Mouse (Mus musculus) kidney, embryonic 16.5 days (tissue): ENCODE results near the gene Krt8. TPM values are rescaled to one million over a fixed set of nuclear protein-coding genes. Genes with fewer than 3 reads are reported as not detected.

Source experiments
- ATAC-seq: fragments of 200-750 bp; cut with Nextera tagmentation; 2 replicates; pipeline ENCODE4 v1.8.0; 2017; ENCODE audit warnings: moderate TSS enrichment; ENCODE audit not compliant: low FRiP score, low TSS enrichment
- H3K27ac ChIP-seq: fragments of 300-500 bp; sonication (generic); 2 replicates; pipeline ENCODE4 v1.5.1; 2014; ENCODE audit warnings: low read length
- H3K27me3 ChIP-seq: fragments of 300-500 bp; sonication (generic); 2 replicates; pipeline ENCODE4 v1.6.1; 2014; ENCODE audit warnings: low read length, control low read depth, mixed read lengths; ENCODE audit not compliant: insufficient read depth
- H3K36me3 ChIP-seq: fragments of 300-500 bp; sonication (generic); 2 replicates; pipeline ENCODE4 v1.6.1; 2014; ENCODE audit warnings: low read length, control low read depth, mixed read lengths; ENCODE audit not compliant: insufficient read depth
- H3K4me1 ChIP-seq: fragments of 300-500 bp; sonication (generic); 2 replicates; pipeline ENCODE4 v1.6.1; 2014; ENCODE audit warnings: low read length, control low read depth, mixed read lengths; ENCODE audit not compliant: insufficient read depth
- H3K4me2 ChIP-seq: fragments of 300-500 bp; sonication (generic); replicated peaks from 2 replicates; pipeline ENCODE4 v1.6.1; 2014; ENCODE audit warnings: low read depth, low read length
- H3K4me3 ChIP-seq: fragments of 300-500 bp; sonication (generic); 2 replicates; pipeline ENCODE4 v1.5.1; 2014; ENCODE audit warnings: mild to moderate bottlenecking, low read length
- H3K9ac ChIP-seq: fragments of 300-500 bp; sonication (generic); replicated peaks from 2 replicates; pipeline ENCODE4 v1.6.1; 2014; ENCODE audit warnings: low read length
- H3K9me3 ChIP-seq: fragments of 300-500 bp; sonication (generic); 2 replicates; pipeline ENCODE4 v1.6.1; 2016; ENCODE audit warnings: low read length, control low read depth
- WGBS: fragments of 180-500 bp; shearing (Covaris S2); extraction: QIAGEN DNeasy Blood & Tissue Kit; methylation state at CpG from one replicate; pipeline ENCODE4 v1.1.7; 2014; 5-methylcytosine and 5-hydroxymethylcytosine counted together
- polyA plus RNA-seq: library from polyadenylated mRNA; unstranded; fragments of >200 nt; fragmentation: Nextera tagmentation; extraction: Ambion mirVana; gene quantifications from 2 replicates; pipeline ENCODE4 v1.2.1, GENCODE M21; 2015

Krt8 gene
- polyA plus RNA-seq, 1 experiment from 2014 or later, result 282 TPM

- ATAC-seq, result peak; percentile 94
- H3K9ac ChIP-seq, result peak overlapping the region; percentile 64
- H3K4me2 ChIP-seq, result peak overlapping the region; percentile 61
- H3K4me1 ChIP-seq, result peaks cover 12% of the 10 kb centered on the region; the same call in 1 of the 2 replicates
- H3K4me3 ChIP-seq, result peak overlapping the region; percentile 42
- no peaks in the 10 kb centered on the region; the same call in 1 of the 2 replicates for H3K27me3 ChIP-seq
- H3K27ac ChIP-seq, result peak overlapping the region; percentile 86
- WGBS, result 3% methylated on average over 15 of the region's 15 CpGs
- no peaks in the 10 kb centered on the region for H3K9me3 ChIP-seq
- H3K36me3 ChIP-seq, result no peaks in the 10 kb centered on the region
These were observed 20.2 kb downstream of the Krt8 start for GRCm38 (mm10) chr15:101983949-101984601.

GRCm38 (mm10) chr15:101983315-101983948 is 20.9 kb downstream of the Krt8 start:
- no peak for ATAC-seq
- Histone ChIP-seq H3K9me3 (no peaks in the 10 kb centered on the region), H3K27me3 (no peaks in the 10 kb centered on the region; the same call in 1 of the 2 replicates), H3K4me1 (peaks cover 9% of the 10 kb centered on the region; the same call in 1 of the 2 replicates), H3K4me2 (peak overlapping the region; percentile 61), H3K36me3 (no peaks in the 10 kb centered on the region), H3K27ac (peak overlapping the region; percentile 86), H3K4me3 (peak overlapping the region; percentile 42), H3K9ac (peak overlapping the region; percentile 64)
- 77% methylated on average over 13 of the region's 13 CpGs for WGBS

- Histone ChIP-seq H3K36me3 (no peaks in the 10 kb centered on the region), H3K27ac (peak overlapping the region; percentile 44; the same call in 1 of the 2 replicates), H3K9me3 (no peaks in the 10 kb centered on the region), H3K9ac (peak overlapping the region; percentile 18; the same call in 1 of the 2 replicates), H3K4me3 (no peak overlapping the region), H3K4me2 (no peak overlapping the region), H3K4me1 (peaks cover 35% of the 10 kb centered on the region), H3K27me3 (no peaks in the 10 kb centered on the region)
- no peak for ATAC-seq
- 43% methylated on average over 6 of the region's 6 CpGs for WGBS
These were observed 23.4 kb downstream of the Krt8 start for GRCm38 (mm10) chr15:101980849-101981248.

GRCm38 (mm10) chr15:101977043-101977726 is 27.1 kb downstream of the Krt8 start:
- Histone ChIP-seq H3K27me3 (no peaks in the 10 kb centered on the region), H3K36me3 (no peaks in the 10 kb centered on the region), H3K9ac (peak overlapping the region; percentile 70), H3K4me1 (peaks cover 32% of the 10 kb centered on the region), H3K27ac (peak overlapping the region; percentile 97), H3K4me3 (peak overlapping the region; percentile 21), H3K9me3 (no peaks in the 10 kb centered on the region), H3K4me2 (peak overlapping the region; percentile 57)
- peak; percentile 91 for ATAC-seq
- WGBS, result 2% methylated on average over 37 of the region's 39 CpGs

DNA sequence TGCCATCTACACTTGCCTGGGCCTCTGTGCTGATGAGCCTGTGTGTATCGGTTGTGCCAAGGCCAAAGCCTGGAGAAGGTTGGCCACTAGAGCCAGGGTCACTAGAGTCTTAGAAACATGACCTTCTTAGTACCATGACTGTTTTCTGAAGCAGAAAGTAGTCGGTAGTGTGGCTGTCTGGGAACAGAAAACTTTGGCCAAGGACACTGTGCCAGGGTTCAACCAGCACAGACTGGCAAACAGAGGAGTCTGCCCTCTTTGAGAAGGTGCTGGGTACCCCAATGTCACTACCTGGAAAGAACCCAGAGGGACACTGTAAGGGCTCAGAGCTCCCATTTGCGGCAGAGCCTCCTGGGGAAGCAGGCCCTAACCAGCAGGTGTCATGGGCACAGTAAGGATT is 27.6 kb downstream of the Krt8 start:
- Histone ChIP-seq H3K4me1 (peaks cover 32% of the 10 kb centered on the region), H3K4me3 (peak overlapping the region; percentile 21; the same call in 1 of the 2 replicates)

DNA sequence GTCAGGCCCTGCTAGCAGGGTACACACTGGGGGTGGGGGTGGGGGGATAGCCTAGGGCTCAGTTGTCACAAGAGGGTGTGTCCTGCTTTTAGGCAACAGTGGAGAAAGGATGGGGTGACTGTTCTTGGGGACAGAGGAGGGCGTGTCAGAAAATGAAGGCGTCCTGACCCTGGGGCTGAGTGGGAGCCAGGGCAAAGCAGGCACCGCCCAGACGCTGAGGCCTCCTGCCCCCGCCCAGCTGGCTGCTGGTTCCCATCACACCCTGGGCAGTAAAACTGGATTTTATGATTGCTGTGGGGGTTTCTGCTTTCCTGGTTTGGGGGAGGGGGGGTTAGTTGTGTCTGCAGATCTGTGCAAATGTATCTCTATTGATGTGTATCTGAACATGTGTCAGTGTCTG is 28.3 kb downstream of the Krt8 start:
- Histone ChIP-seq H3K9me3 (no peaks in the 10 kb centered on the region), H3K27me3 (no peaks in the 10 kb centered on the region), H3K4me1 (peaks cover 32% of the 10 kb centered on the region), H3K4me2 (no peak overlapping the region), H3K27ac (peak overlapping the region; percentile 97), H3K36me3 (no peaks in the 10 kb centered on the region), H3K4me3 (no peak overlapping the region), H3K9ac (no peak overlapping the region; the same call in 1 of the 2 replicates)
- ATAC-seq, result no peak
- 23% methylated on average over 5 of the region's 5 CpGs for WGBS

More for the DNA sequence above, 27.6 kb downstream of the Krt8 start:
- peak overlapping the region; percentile 97 for H3K27ac ChIP-seq
- peak overlapping the region; percentile 57 for H3K4me2 ChIP-seq
- H3K27me3 ChIP-seq, result no peaks in the 10 kb centered on the region
- 31% methylated on average over 3 of the region's 3 CpGs for WGBS
- H3K9me3 ChIP-seq, result no peaks in the 10 kb centered on the region
- no peak; the same call in 1 of the 2 replicates for ATAC-seq
- peak overlapping the region; percentile 70 for H3K9ac ChIP-seq
- H3K36me3 ChIP-seq, result no peaks in the 10 kb centered on the region

DNA sequence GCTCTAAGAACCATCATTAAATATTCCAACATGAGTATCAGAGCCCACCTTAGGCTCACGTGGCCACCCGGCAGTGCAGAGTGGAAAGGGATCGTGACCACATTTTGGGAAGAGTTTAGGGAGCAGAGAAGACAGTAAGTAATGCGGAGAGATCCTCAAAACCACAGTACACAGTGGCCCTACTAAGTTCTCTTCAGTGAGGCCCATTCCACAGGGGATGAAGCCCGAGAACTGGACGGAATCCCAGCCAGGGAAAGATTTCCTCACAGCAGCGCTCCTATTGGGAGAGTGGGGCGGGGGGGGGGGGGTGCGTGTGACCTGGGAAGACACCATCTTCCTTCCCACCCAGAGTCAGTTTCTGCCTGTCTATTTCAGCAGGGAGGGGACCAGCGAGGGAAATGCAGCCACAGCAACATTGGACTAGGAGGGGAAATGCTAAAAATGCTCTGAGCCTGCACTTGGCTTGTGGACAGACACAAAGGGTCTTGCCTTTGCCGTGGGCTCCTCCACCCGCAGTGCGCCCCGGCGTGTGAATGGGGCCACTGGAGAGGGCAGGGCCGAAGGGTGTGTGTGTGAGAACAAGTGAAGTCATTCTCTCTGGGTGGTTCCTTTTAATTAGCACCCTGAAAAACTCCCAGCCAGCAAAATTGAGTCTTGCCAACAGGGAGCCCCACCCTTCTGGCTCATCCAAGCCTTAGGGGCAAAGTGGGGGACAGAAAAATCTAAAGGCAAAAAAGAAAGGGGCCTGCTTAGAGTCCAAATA is 30.0 kb downstream of the Krt8 start:
- no peaks in the 10 kb centered on the region for H3K9me3 ChIP-seq
- no peak overlapping the region for H3K27ac ChIP-seq
- 0 out of 2 replicates have a peak overlapping the region, but pooled peaks have one; percentile 1 for H3K9ac ChIP-seq
- no peak overlapping the region for H3K4me3 ChIP-seq
- no peak for ATAC-seq
- no peaks in the 10 kb centered on the region for H3K36me3 ChIP-seq
- WGBS, result 53% methylated on average over 16 of the region's 16 CpGs
- H3K4me1 ChIP-seq, result peaks cover 37% of the 10 kb centered on the region
- no peaks in the 10 kb centered on the region for H3K27me3 ChIP-seq
- no peak overlapping the region for H3K4me2 ChIP-seq

GRCm38 (mm10) chr15:101973414-101974077 is 30.7 kb downstream of the Krt8 start:
- no peak overlapping the region for H3K4me2 ChIP-seq
- 11% methylated on average over 15 of the region's 15 CpGs for WGBS
- H3K9me3 ChIP-seq, result no peaks in the 10 kb centered on the region
- ATAC-seq, result no peak
- peaks cover 37% of the 10 kb centered on the region for H3K4me1 ChIP-seq
- no peaks in the 10 kb centered on the region for H3K27me3 ChIP-seq
- H3K36me3 ChIP-seq, result no peaks in the 10 kb centered on the region
- 0 out of 2 replicates have a peak overlapping the region, but pooled peaks have one; percentile 11 for H3K9ac ChIP-seq
- no peak overlapping the region for H3K4me3 ChIP-seq
- H3K27ac ChIP-seq, result no peak overlapping the region

DNA sequence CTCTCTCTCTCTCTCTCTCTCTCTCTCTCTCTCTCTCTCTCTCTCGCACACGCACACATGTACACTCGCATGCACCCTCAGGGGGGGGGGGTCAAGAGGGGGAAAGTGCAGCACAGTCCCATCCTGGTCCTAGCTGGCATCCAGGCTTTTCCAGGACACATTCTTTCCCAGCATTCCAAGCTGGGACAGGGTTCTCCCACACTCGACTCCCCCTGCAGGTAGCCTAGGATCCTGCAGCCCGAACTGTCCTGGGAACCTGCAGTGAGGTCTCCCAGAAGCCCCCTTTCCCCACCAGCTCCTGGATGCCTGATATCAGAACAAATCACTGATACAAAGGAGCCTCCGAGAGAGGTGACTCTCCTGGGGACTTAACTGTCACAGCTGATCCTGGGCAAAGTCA is 33.7 kb downstream of the Krt8 start:
- no peaks in the 10 kb centered on the region for H3K36me3 ChIP-seq
- peak overlapping the region; percentile 9; the same call in 1 of the 2 replicates for H3K9ac ChIP-seq
- no peak overlapping the region for H3K27ac ChIP-seq
- no peak for ATAC-seq
- H3K4me1 ChIP-seq, result peaks cover 8% of the 10 kb centered on the region; the same call in 1 of the 2 replicates
- H3K9me3 ChIP-seq, result no peaks in the 10 kb centered on the region
- H3K27me3 ChIP-seq, result no peaks in the 10 kb centered on the region
- WGBS, result 6% methylated on average over 3 of the region's 6 CpGs
- H3K4me2 ChIP-seq, result no peak overlapping the region
- no peak overlapping the region for H3K4me3 ChIP-seq
